Mouse (Mus musculus): ENCODE measurements around the gene Tcea2. TPM values are rescaled to one million over a fixed set of nuclear protein-coding genes. Genes with fewer than 3 reads are reported as not detected.
A peak's percentile ranks its signal among the peaks of the same experiment; 100 is the strongest.

The Tcea2 gene
- polyA plus RNA-seq, 1 experiment, result not detected

- WGBS, result 32% methylated on average over 3 of the region's 3 CpGs
- Histone ChIP-seq H3K4me1 (ENCODE audit: control insufficient read depth, insufficient read depth, low read length) (peaks cover 7% of the 10 kb centered on the region; the same call in 1 of the 2 replicates), H3K4me3 (ENCODE audit: insufficient read depth, low read depth, low read length) (peak overlapping the region; percentile 59), H3K27ac (ENCODE audit: insufficient read depth, low read depth, low read length) (peak overlapping the region; percentile 49; the same call in 1 of the 2 replicates)
- TF ChIP-seq CTCF (IDR thresholded peaks at IDR 0.05; ENCODE audit: insufficient read depth, low read depth, low read length), result no peak
- no peak for TF ChIP-seq POLR2A (IDR thresholded peaks at IDR 0.05; ENCODE audit: insufficient read depth, low read depth, low read length)
These were observed 35.3 kb downstream of the Tcea2 start for GRCm38 (mm10) chr2:181715382-181715781.

DNA sequence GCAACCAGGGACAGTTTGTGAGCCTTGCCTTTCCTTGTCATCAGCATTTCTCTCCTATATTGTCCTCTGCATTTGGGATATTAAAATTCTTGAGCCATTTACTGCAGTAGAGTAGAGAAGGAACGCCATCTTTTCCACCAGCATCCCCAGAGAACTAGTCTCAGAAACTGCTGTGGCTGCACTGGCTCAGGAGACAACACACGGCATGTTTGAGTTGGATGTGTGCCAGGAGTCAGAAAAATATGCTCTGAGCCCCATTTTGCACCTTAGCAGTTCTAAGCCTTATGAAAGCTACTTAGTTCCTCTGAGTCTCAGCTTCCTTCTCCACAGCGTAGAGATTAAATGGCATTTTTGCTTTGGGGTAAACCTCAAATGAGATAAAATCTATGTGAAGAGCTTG, 36.9 kb downstream of the Tcea2 start:
- no peak overlapping the region for H3K27ac ChIP-seq (ENCODE audit: insufficient read depth, low read depth, low read length)
- H3K4me3 ChIP-seq (ENCODE audit: insufficient read depth, low read depth, low read length), result no peak overlapping the region
- TF ChIP-seq POLR2A (IDR thresholded peaks at IDR 0.05; ENCODE audit: insufficient read depth, low read depth, low read length) (no peak), CTCF (IDR thresholded peaks at IDR 0.05; ENCODE audit: insufficient read depth, low read depth, low read length) (no peak)
- peaks cover 7% of the 10 kb centered on the region; the same call in 1 of the 2 replicates for H3K4me1 ChIP-seq (ENCODE audit: control insufficient read depth, insufficient read depth, low read length)
- WGBS, result 41% methylated on average over 3 of the region's 3 CpGs

DNA sequence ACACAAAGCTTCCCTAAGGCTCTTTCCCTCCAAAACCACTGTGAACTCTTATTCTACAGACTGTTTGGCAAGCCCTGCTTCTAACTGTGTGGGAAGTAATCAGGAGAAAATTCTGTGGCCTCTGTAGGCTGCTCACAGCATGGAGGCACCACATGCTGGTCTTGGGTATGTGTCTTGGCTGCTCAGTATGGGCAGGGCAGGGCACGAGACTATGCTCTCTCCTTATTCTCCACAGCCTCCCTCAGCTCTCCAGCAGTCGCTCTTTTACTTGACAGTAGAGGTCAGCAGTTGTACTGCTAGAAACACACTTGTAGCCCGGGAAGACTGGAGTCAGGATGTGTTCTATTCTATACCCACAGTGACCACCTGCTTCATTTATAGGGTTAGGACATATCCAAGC, 40.0 kb downstream of the Tcea2 start:
- Histone ChIP-seq H3K4me1 (ENCODE audit: control insufficient read depth, insufficient read depth, low read length) (peaks cover 5% of the 10 kb centered on the region; the same call in 1 of the 2 replicates), H3K4me3 (ENCODE audit: insufficient read depth, low read depth, low read length) (no peak overlapping the region), H3K27ac (ENCODE audit: insufficient read depth, low read depth, low read length) (no peak overlapping the region)
- 26% methylated on average over 3 of the region's 3 CpGs for WGBS
- no peak for TF ChIP-seq POLR2A (IDR thresholded peaks at IDR 0.05; ENCODE audit: insufficient read depth, low read depth, low read length)
- TF ChIP-seq CTCF (IDR thresholded peaks at IDR 0.05; ENCODE audit: insufficient read depth, low read depth, low read length), result no peak

GRCm38 (mm10) chr2:181721200-181721599, 41.1 kb downstream of the Tcea2 start:
- H3K4me3 ChIP-seq (ENCODE audit: insufficient read depth, low read depth, low read length), result no peak overlapping the region
- TF ChIP-seq CTCF (IDR thresholded peaks at IDR 0.05; ENCODE audit: insufficient read depth, low read depth, low read length), result no peak
- no peak for TF ChIP-seq POLR2A (IDR thresholded peaks at IDR 0.05; ENCODE audit: insufficient read depth, low read depth, low read length)
- no peak overlapping the region for H3K27ac ChIP-seq (ENCODE audit: insufficient read depth, low read depth, low read length)
- H3K4me1 ChIP-seq (ENCODE audit: control insufficient read depth, insufficient read depth, low read length), result no peaks in the 10 kb centered on the region

DNA sequence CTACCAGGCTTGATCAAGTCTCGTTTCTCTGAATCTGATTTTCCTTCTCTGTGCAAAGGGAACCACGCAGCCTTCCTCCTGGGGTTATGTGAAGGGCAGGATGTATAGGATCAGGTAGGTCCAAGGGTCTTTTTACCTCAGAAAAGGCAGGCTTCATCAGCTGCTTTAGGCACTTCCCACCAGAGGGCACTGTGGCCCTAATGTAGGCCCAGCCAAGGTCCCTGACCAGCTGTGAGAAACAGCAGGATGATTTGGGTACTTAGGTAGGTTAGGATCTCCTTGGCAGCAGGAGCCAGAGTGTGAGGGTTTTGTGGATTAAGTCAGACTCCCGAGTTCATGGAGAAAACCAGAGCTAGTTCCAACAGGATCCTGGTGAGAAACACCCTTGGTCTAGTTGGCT, 42.1 kb downstream of the Tcea2 start:
- no peaks in the 10 kb centered on the region for H3K4me1 ChIP-seq (ENCODE audit: control insufficient read depth, insufficient read depth, low read length)
- WGBS, result 23% methylated on average over 3 of the region's 3 CpGs
- TF ChIP-seq POLR2A (IDR thresholded peaks at IDR 0.05; ENCODE audit: insufficient read depth, low read depth, low read length), result no peak
- TF ChIP-seq CTCF (IDR thresholded peaks at IDR 0.05; ENCODE audit: insufficient read depth, low read depth, low read length), result peak; percentile 47; the same call in 1 of the 2 replicates
- H3K27ac ChIP-seq (ENCODE audit: insufficient read depth, low read depth, low read length), result no peak overlapping the region
- H3K4me3 ChIP-seq (ENCODE audit: insufficient read depth, low read depth, low read length), result no peak overlapping the region

DNA sequence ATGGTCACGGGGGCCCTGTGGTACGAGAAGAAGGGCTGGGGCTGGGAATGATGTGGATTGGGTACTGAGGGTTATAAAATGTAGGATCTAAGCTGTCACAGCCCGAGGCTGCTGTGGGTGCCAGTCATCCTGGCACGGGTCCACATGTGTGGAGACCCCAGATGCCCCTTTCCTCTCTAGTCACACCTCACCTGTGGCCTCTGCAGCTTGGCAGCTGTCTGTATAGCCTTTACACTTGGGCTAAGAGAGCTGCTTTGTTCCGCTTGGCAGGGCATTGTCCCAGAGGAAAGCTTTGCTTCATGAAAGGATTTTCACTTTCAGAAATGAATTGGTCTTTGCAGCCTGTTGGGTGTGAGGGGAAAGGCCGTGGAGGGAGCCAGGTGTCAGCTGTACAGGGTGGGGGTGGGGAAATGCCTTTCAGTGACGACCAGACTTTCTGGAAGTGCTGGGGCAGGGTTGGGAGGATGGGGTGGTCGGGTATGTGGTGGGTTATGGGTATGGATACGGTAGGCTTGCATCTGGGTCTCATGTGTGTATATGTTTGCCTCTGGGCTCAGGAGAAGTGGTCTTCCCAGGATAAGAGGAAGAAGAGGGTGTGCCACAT, 47.7 kb downstream of the Tcea2 start:
- TF ChIP-seq CTCF (IDR thresholded peaks at IDR 0.05; ENCODE audit: insufficient read depth, low read depth, low read length), result no peak
- TF ChIP-seq POLR2A (IDR thresholded peaks at IDR 0.05; ENCODE audit: insufficient read depth, low read depth, low read length), result no peak
- Histone ChIP-seq H3K4me1 (ENCODE audit: control insufficient read depth, insufficient read depth, low read length) (no peaks in the 10 kb centered on the region), H3K4me3 (ENCODE audit: insufficient read depth, low read depth, low read length) (no peak overlapping the region), H3K27ac (ENCODE audit: insufficient read depth, low read depth, low read length) (no peak overlapping the region)
- 42% methylated on average over 9 of the region's 9 CpGs for WGBS

GRCm38 (mm10) chr2:181730051-181730450, 49.9 kb downstream of the Tcea2 start:
- H3K4me1 ChIP-seq (ENCODE audit: control insufficient read depth, insufficient read depth, low read length), result no peaks in the 10 kb centered on the region
- H3K4me3 ChIP-seq (ENCODE audit: insufficient read depth, low read depth, low read length), result no peak overlapping the region
- 76% methylated on average over 3 of the region's 3 CpGs for WGBS
- TF ChIP-seq POLR2A (IDR thresholded peaks at IDR 0.05; ENCODE audit: insufficient read depth, low read depth, low read length) (no peak), CTCF (IDR thresholded peaks at IDR 0.05; ENCODE audit: insufficient read depth, low read depth, low read length) (no peak)
- no peak overlapping the region for H3K27ac ChIP-seq (ENCODE audit: insufficient read depth, low read depth, low read length)

Other genes with a start within 250 kb of the Tcea2 start
- gene Zbtb46, start 220.9 kb upstream of the Tcea2 start, polyA plus RNA-seq (2012; ENCODE audit: insufficient read depth, insufficient read length, low replicate concordance, missing spikeins), result not detected in 2 replicates
- gene Abhd16b, start 187.1 kb upstream of the Tcea2 start, polyA plus RNA-seq (2012; ENCODE audit: insufficient read depth, insufficient read length, low replicate concordance, missing spikeins), result not detected in 2 replicates
- gene Tpd52l2, start 183.2 kb upstream of the Tcea2 start, polyA plus RNA-seq (2012; ENCODE audit: insufficient read depth, insufficient read length, low replicate concordance, missing spikeins), result 317 TPM in 1 of 2 replicates, not detected in the other
- gene Dnajc5, start 159.8 kb upstream of the Tcea2 start, polyA plus RNA-seq (2012; ENCODE audit: insufficient read depth, insufficient read length, low replicate concordance, missing spikeins), result 347 and 447 TPM in 2 replicates
- not detected in 2 replicates for gene Uckl1, start 95.4 kb upstream of the Tcea2 start, polyA plus RNA-seq (2012; ENCODE audit: insufficient read depth, insufficient read length, low replicate concordance, missing spikeins)
- not detected in 2 replicates for gene Prpf6, start 88.4 kb upstream of the Tcea2 start, polyA plus RNA-seq (2012; ENCODE audit: insufficient read depth, insufficient read length, low replicate concordance, missing spikeins)
- not detected in 2 replicates for gene Zfp512b, start 87.5 kb upstream of the Tcea2 start, polyA plus RNA-seq (2012; ENCODE audit: insufficient read depth, insufficient read length, low replicate concordance, missing spikeins)
- not detected in 2 replicates for gene Samd10, start 81.1 kb upstream of the Tcea2 start, polyA plus RNA-seq (2012; ENCODE audit: insufficient read depth, insufficient read length, low replicate concordance, missing spikeins)
- not detected in 2 replicates for gene Gm29797, start 23.3 kb upstream of the Tcea2 start, polyA plus RNA-seq (2012; ENCODE audit: insufficient read depth, insufficient read length, low replicate concordance, missing spikeins)
- not detected in 2 replicates for gene Sox18, start 8.7 kb upstream of the Tcea2 start, polyA plus RNA-seq (2012; ENCODE audit: insufficient read depth, insufficient read length, low replicate concordance, missing spikeins)
- gene Rgs19, start 13.7 kb downstream of the Tcea2 start, polyA plus RNA-seq (2012; ENCODE audit: insufficient read depth, insufficient read length, low replicate concordance, missing spikeins), result not detected in 2 replicates
- not detected in 2 replicates for gene Lkaaear1, start 18.1 kb downstream of the Tcea2 start, polyA plus RNA-seq (2012; ENCODE audit: insufficient read depth, insufficient read length, low replicate concordance, missing spikeins)
- not detected in 2 replicates for gene Oprl1, start 34.7 kb downstream of the Tcea2 start, polyA plus RNA-seq (2012; ENCODE audit: insufficient read depth, insufficient read length, low replicate concordance, missing spikeins)
- gene Myt1, start 83.0 kb downstream of the Tcea2 start, polyA plus RNA-seq (2012; ENCODE audit: insufficient read depth, insufficient read length, low replicate concordance, missing spikeins), result not detected in 2 replicates
- 289 TPM in 1 of 2 replicates, not detected in the other for gene Pcmtd2, start 157.5 kb downstream of the Tcea2 start, polyA plus RNA-seq (2012; ENCODE audit: insufficient read depth, insufficient read length, low replicate concordance, missing spikeins)
- gene Polr3k, start 184.0 kb downstream of the Tcea2 start, polyA plus RNA-seq (2012; ENCODE audit: insufficient read depth, insufficient read length, low replicate concordance, missing spikeins), result not detected in 2 replicates